Mouse (Mus musculus): ENCODE data around the gene Ankrd6. TPM values are rescaled to one million over a fixed set of nuclear protein-coding genes. Genes with fewer than 3 reads are reported as not detected.
"Not testable (repeated sequence)": the region's sequence is repeated elsewhere in the genome, so short reads cannot be mapped to it uniquely, and the experiment has no call there.

The Ankrd6 gene
- polyA plus RNA-seq, 1 experiment from 2014 or later: 0.67 TPM

GRCm38 (mm10) chr4:32983176-32984155, 32.8 kb upstream of the Ankrd6 start:
- Histone ChIP-seq H3K27me3 (peaks cover 71% of the 10 kb centered on the region), H3K9ac (peak overlapping the region; percentile 79), H3K4me3 (replicated peaks) (peak overlapping the region; percentile 71), H3K4me2 (peak overlapping the region; percentile 98), H3K9me3 (replicated peaks) (no peaks in the 10 kb centered on the region; the same call in 1 of the 2 replicates), H3K27ac (peak overlapping the region; percentile 48), H3K4me1 (replicated peaks) (peaks cover 86% of the 10 kb centered on the region), H3K36me3 (no peaks in the 10 kb centered on the region)
- DNase-seq (peak; percentile 45), ATAC-seq (ENCODE audit: low read depth) (no peak)
- under 1% methylated on average over 72 of the region's 94 CpGs for WGBS (ENCODE audit: insufficient replicate concordance)

GRCm38 (mm10) chr4:32982716-32983175, 32.1 kb upstream of the Ankrd6 start, which contains the start of gene Rragd:
Gene Rragd, plus strand, starts transcription at chr4:32983037.
- Histone ChIP-seq H3K4me2 (peak within 1 kb of the TSS; percentile 98), H3K36me3 (no peaks in the 10 kb centered on the region), H3K4me3 (replicated peaks) (peak within 1 kb of the TSS; percentile 71), H3K9me3 (replicated peaks) (no peaks in the 10 kb centered on the region; the same call in 1 of the 2 replicates), H3K4me1 (replicated peaks) (peaks cover 80% of the 10 kb centered on the region), H3K9ac (peak within 1 kb of the TSS; percentile 79), H3K27ac (peak within 1 kb of the TSS; percentile 48), H3K27me3 (peaks cover 71% of the 10 kb centered on the region)
- DNase-seq (no peak), ATAC-seq (ENCODE audit: low read depth) (no peak)
- 3% methylated on average over 15 of the region's 18 CpGs for WGBS (ENCODE audit: insufficient replicate concordance)

- H3K4me3 ChIP-seq (replicated peaks): peak overlapping the region; percentile 71
- H3K4me1 ChIP-seq (replicated peaks): peaks cover 75% of the 10 kb centered on the region
- peak overlapping the region; percentile 79 for H3K9ac ChIP-seq
- no peaks in the 10 kb centered on the region; the same call in 1 of the 2 replicates for H3K9me3 ChIP-seq (replicated peaks)
- H3K27ac ChIP-seq: no peak overlapping the region
- DNase-seq: no peak
- WGBS (ENCODE audit: insufficient replicate concordance): 3% methylated on average over 15 of the region's 15 CpGs
- H3K4me2 ChIP-seq: peak overlapping the region; percentile 98
- peaks cover 71% of the 10 kb centered on the region for H3K27me3 ChIP-seq
- no peak for ATAC-seq (ENCODE audit: low read depth)
- no peaks in the 10 kb centered on the region for H3K36me3 ChIP-seq
Observed at GRCm38 (mm10) chr4:32982041-32982715, 31.5 kb upstream of the Ankrd6 start.

GRCm38 (mm10) chr4:32981617-32982016, 31.0 kb upstream of the Ankrd6 start:
- Histone ChIP-seq H3K36me3 (no peaks in the 10 kb centered on the region), H3K9me3 (replicated peaks) (no peaks in the 10 kb centered on the region; the same call in 1 of the 2 replicates), H3K27me3 (peaks cover 71% of the 10 kb centered on the region), H3K4me1 (replicated peaks) (peaks cover 70% of the 10 kb centered on the region), H3K4me2 (peak overlapping the region; percentile 98), H3K4me3 (replicated peaks) (peak overlapping the region; percentile 71), H3K27ac (no peak overlapping the region), H3K9ac (peak overlapping the region; percentile 79; the same call in 1 of the 2 replicates)
- ATAC-seq (ENCODE audit: low read depth) (peak; percentile 53), DNase-seq (no peak)
- 3% methylated on average over 5 of the region's 5 CpGs for WGBS (ENCODE audit: insufficient replicate concordance)

- DNase-seq (no peak), ATAC-seq (ENCODE audit: low read depth) (no peak)
- Histone ChIP-seq H3K36me3 (no peaks in the 10 kb centered on the region), H3K27ac (0 out of 2 replicates have a peak overlapping the region, but pooled peaks have one; percentile 15), H3K4me1 (replicated peaks) (peaks cover 55% of the 10 kb centered on the region), H3K9ac (no peak overlapping the region), H3K4me2 (no peak overlapping the region), H3K4me3 (replicated peaks) (no peak overlapping the region), H3K27me3 (peaks cover 57% of the 10 kb centered on the region), H3K9me3 (replicated peaks) (no peaks in the 10 kb centered on the region)
- WGBS (ENCODE audit: insufficient replicate concordance): 78% methylated on average over 3 of the region's 3 CpGs
Observed at GRCm38 (mm10) chr4:32980061-32980460, 29.4 kb upstream of the Ankrd6 start.

GRCm38 (mm10) chr4:32977331-32977730, 26.7 kb upstream of the Ankrd6 start:
- peak; percentile 43; the same call in 1 of the 2 replicates for ATAC-seq (ENCODE audit: low read depth)
- H3K4me1 ChIP-seq (replicated peaks): peaks cover 28% of the 10 kb centered on the region
- H3K27ac ChIP-seq: no peak overlapping the region
- H3K27me3 ChIP-seq: peaks cover 30% of the 10 kb centered on the region
- H3K4me2 ChIP-seq: no peak overlapping the region
- no peak overlapping the region for H3K9ac ChIP-seq
- 67% methylated on average over 4 of the region's 4 CpGs for WGBS (ENCODE audit: insufficient replicate concordance)
- no peak for DNase-seq
- H3K9me3 ChIP-seq (replicated peaks): 0 out of 2 replicates have a peak, but pooled peaks cover 3% of the 10 kb centered on the region
- H3K4me3 ChIP-seq (replicated peaks): no peak overlapping the region
- no peaks in the 10 kb centered on the region for H3K36me3 ChIP-seq

- not testable (repeated sequence) for H3K9ac ChIP-seq; DNase-seq; H3K4me3 ChIP-seq (replicated peaks); H3K27me3 ChIP-seq; H3K4me2 ChIP-seq; H3K4me1 ChIP-seq (replicated peaks); H3K9me3 ChIP-seq (replicated peaks); H3K27ac ChIP-seq; H3K36me3 ChIP-seq; ATAC-seq (ENCODE audit: low read depth)
- WGBS (ENCODE audit: insufficient replicate concordance): 75% methylated on average over 19 of the region's 19 CpGs
Observed at GRCm38 (mm10) chr4:32964619-32965018, 14.0 kb upstream of the Ankrd6 start.

GRCm38 (mm10) chr4:32961394-32961793, 10.8 kb upstream of the Ankrd6 start:
- H3K36me3 ChIP-seq: no peaks in the 10 kb centered on the region
- 0 out of 2 replicates have a peak, but pooled peaks cover 3% of the 10 kb centered on the region for H3K27me3 ChIP-seq
- H3K27ac ChIP-seq: no peak overlapping the region
- ATAC-seq (ENCODE audit: low read depth) (no peak), DNase-seq (no peak)
- no peak overlapping the region for H3K9ac ChIP-seq
- H3K4me3 ChIP-seq (replicated peaks): no peak overlapping the region
- no peaks in the 10 kb centered on the region for H3K9me3 ChIP-seq (replicated peaks)
- 55% methylated on average over 3 of the region's 3 CpGs for WGBS (ENCODE audit: insufficient replicate concordance)
- H3K4me1 ChIP-seq (replicated peaks): peaks cover 9% of the 10 kb centered on the region; the same call in 1 of the 2 replicates
- no peak overlapping the region for H3K4me2 ChIP-seq

GRCm38 (mm10) chr4:32956423-32956822, 5.8 kb upstream of the Ankrd6 start:
- Histone ChIP-seq H3K9ac (no peak overlapping the region), H3K27me3 (peaks cover 33% of the 10 kb centered on the region), H3K4me3 (replicated peaks) (no peak overlapping the region), H3K9me3 (replicated peaks) (no peaks in the 10 kb centered on the region), H3K27ac (no peak overlapping the region), H3K36me3 (no peaks in the 10 kb centered on the region), H3K4me2 (no peak overlapping the region), H3K4me1 (replicated peaks) (peaks cover 13% of the 10 kb centered on the region)
- 32% methylated on average over 2 of the region's 2 CpGs for WGBS (ENCODE audit: insufficient replicate concordance)
- DNase-seq (no peak), ATAC-seq (ENCODE audit: low read depth) (no peak)

GRCm38 (mm10) chr4:32952681-32953080, 2.0 kb upstream of the Ankrd6 start:
- no peak for ATAC-seq (ENCODE audit: low read depth)
- 12% methylated on average over 7 of the region's 7 CpGs for WGBS (ENCODE audit: insufficient replicate concordance)
- no peak overlapping the region for H3K4me2 ChIP-seq
- no peak overlapping the region for H3K4me3 ChIP-seq (replicated peaks)
- H3K9ac ChIP-seq: no peak overlapping the region
- no peak for DNase-seq
- H3K27me3 ChIP-seq: peaks cover 70% of the 10 kb centered on the region
- H3K4me1 ChIP-seq (replicated peaks): peaks cover 22% of the 10 kb centered on the region
- H3K36me3 ChIP-seq: no peaks in the 10 kb centered on the region
- H3K27ac ChIP-seq: no peak overlapping the region
- H3K9me3 ChIP-seq (replicated peaks): no peaks in the 10 kb centered on the region

All from liver, embryonic 13.5 days (tissue).